Mouse (Mus musculus) kidney, embryonic 15.5 days (tissue): ENCODE measurements around the gene Csn2. TPM values are rescaled to one million over a fixed set of nuclear protein-coding genes. Genes with fewer than 3 reads are reported as not detected.

Experiments used
- ATAC-seq: fragments of 200-750 bp; cut with Nextera tagmentation; replicated peaks from 2 replicates; pipeline ENCODE4 v1.8.0; 2017; ENCODE audit warnings: moderate TSS enrichment; ENCODE audit not compliant: low FRiP score
- H3K27ac ChIP-seq: fragments of 300-500 bp; sonication (generic); 2 replicates; pipeline ENCODE4 v1.5.1; 2015; ENCODE audit warnings: mild to moderate bottlenecking, inconsistent platforms
- H3K27me3 ChIP-seq: fragments of 300-500 bp; sonication (generic); 2 replicates; pipeline ENCODE4 v1.6.1; 2015; ENCODE audit warnings: inconsistent platforms
- H3K36me3 ChIP-seq: fragments of 300-500 bp; sonication (generic); 2 replicates; pipeline ENCODE4 v1.6.1; 2015; ENCODE audit warnings: inconsistent platforms
- H3K4me1 ChIP-seq: fragments of 300-500 bp; sonication (generic); 2 replicates; pipeline ENCODE4 v1.6.1; 2015; ENCODE audit warnings: inconsistent platforms
- H3K4me2 ChIP-seq: fragments of 300-500 bp; sonication (generic); 2 replicates; pipeline ENCODE4 v1.6.1; 2015; ENCODE audit warnings: moderate library complexity, mild to moderate bottlenecking, inconsistent platforms
- H3K4me3 ChIP-seq: fragments of 300-500 bp; sonication (generic); replicated peaks from 2 replicates; pipeline ENCODE4 v1.5.1; 2015; ENCODE audit warnings: mild to moderate bottlenecking, inconsistent platforms
- H3K9ac ChIP-seq: fragments of 300-500 bp; sonication (generic); 2 replicates; pipeline ENCODE4 v1.6.1; 2015; ENCODE audit warnings: mild to moderate bottlenecking, inconsistent platforms
- H3K9me3 ChIP-seq: fragments of 300-500 bp; sonication (generic); replicated peaks from 2 replicates; pipeline ENCODE4 v1.6.1; 2016; ENCODE audit warnings: inconsistent platforms
- WGBS: fragments of 180-500 bp; shearing (Covaris S2); methylation state at CpG from one replicate; pipeline ENCODE4 v1.1.7; 2015; ENCODE audit warnings: mixed read lengths; 5-methylcytosine and 5-hydroxymethylcytosine counted together
- polyA plus RNA-seq: library from polyadenylated mRNA; unstranded; fragments of >200 nt; fragmentation: Nextera tagmentation; extraction: Ambion mirVana; gene quantifications from 2 replicates; pipeline ENCODE4 v1.2.1, GENCODE M21; 2015

Csn2 gene
- not detected in 2 replicates for polyA plus RNA-seq

GRCm38 (mm10) chr5:87699530-87699929 is at the start of gene Csn2:
Gene Csn2, minus strand, starts transcription at chr5:87699630.
- no peak within 1 kb of the TSS for H3K27ac ChIP-seq
- no peaks in the 10 kb centered on the region for H3K27me3 ChIP-seq
- no peak within 1 kb of the TSS for H3K4me2 ChIP-seq
- H3K4me1 ChIP-seq: no peaks in the 10 kb centered on the region
- no peak within 1 kb of the TSS for H3K4me3 ChIP-seq
- no peaks in the 10 kb centered on the region for H3K9me3 ChIP-seq
- WGBS: 83% methylated on average over 3 of the region's 3 CpGs
- ATAC-seq: no peak
- H3K36me3 ChIP-seq: no peaks in the 10 kb centered on the region
- no peak within 1 kb of the TSS for H3K9ac ChIP-seq

DNA sequence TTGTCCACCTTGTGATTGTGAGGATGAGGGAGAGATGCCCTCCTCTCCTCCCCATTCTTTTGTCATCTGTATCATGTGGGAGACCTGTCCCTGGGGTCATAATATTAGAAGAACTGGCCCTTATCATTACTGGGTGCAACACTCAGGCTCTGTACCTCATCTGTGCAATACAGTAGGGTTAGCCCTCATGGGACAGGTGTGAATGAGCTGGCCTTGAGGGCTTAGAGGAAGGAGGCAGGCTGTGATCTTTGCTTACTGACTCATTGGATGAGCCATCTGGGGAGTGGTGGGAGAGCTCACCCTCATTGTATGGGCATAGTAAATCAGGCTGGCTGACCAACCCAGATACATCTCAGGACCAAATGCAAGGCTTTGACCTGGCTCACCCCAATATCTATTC is 35.4 kb upstream of the Csn2 start:
- no peak overlapping the region for H3K4me2 ChIP-seq
- no peak overlapping the region for H3K4me3 ChIP-seq
- H3K36me3 ChIP-seq: no peaks in the 10 kb centered on the region
- H3K9me3 ChIP-seq: no peaks in the 10 kb centered on the region
- no peaks in the 10 kb centered on the region for H3K4me1 ChIP-seq
- H3K27me3 ChIP-seq: no peaks in the 10 kb centered on the region
- no peak for ATAC-seq
- no peak overlapping the region for H3K9ac ChIP-seq
- H3K27ac ChIP-seq: no peak overlapping the region

DNA sequence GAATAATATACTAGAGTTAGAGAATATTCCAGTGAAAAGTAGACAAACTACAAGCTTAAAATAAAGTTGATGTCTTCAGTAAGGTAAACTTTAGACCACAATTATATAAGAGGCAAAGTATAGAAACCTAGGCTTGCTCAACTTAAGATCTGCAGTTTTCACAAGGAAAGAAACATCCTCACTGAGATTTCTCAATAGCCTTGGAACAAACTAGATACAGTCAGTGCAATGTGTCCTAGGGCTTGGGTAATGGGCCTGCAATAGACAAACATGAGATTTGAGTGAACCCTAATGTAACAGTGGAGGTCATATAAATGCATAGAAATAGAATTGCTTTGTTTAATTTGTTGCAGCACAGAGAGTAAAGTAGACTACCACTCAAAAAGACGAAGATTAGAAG is 6.5 kb upstream of the Csn2 start:
- no peak for ATAC-seq

DNA sequence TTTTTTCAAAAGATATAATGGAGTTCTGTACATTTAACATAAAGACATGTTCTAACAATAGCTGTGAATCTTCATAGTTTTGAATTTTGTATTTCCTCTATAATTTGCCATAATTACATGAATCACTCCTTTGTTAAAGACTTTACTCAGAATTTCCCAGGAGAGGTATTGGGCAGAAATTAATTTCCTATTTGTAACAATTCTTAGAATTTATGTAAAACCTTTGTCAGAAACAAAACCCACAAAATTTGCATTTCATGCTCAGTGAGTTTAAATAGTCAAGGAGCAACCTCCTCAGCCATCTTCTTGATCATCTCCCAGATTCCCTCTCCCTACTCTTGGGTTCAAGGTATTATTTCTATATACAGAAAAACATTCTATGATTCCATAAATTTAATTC is 33.5 kb downstream of the Csn2 start, which contains the start of gene Csn1s1:
Gene Csn1s1 (plus strand): TSS at position 301 of the 400 bp plus-strand sequence.
- no peak within 1 kb of the TSS for H3K27ac ChIP-seq
- H3K9ac ChIP-seq: no peak within 1 kb of the TSS
- H3K4me3 ChIP-seq: no peak within 1 kb of the TSS
- no peaks in the 10 kb centered on the region for H3K9me3 ChIP-seq
- no peaks in the 10 kb centered on the region for H3K36me3 ChIP-seq
- no peaks in the 10 kb centered on the region for H3K27me3 ChIP-seq
- no peak within 1 kb of the TSS for H3K4me2 ChIP-seq
- ATAC-seq: no peak
- no peaks in the 10 kb centered on the region for H3K4me1 ChIP-seq

More for the DNA sequence above, 6.5 kb upstream of the Csn2 start:
- Histone ChIP-seq H3K4me1 (no peaks in the 10 kb centered on the region), H3K4me2 (no peak overlapping the region), H3K4me3 (no peak overlapping the region), H3K27ac (no peak overlapping the region), H3K36me3 (no peaks in the 10 kb centered on the region), H3K9ac (no peak overlapping the region), H3K9me3 (no peaks in the 10 kb centered on the region), H3K27me3 (no peaks in the 10 kb centered on the region)
- 86% methylated on average over 1 of the region's 1 CpGs for WGBS

GRCm38 (mm10) chr5:87642787-87643186 is 56.6 kb downstream of the Csn2 start:
- ATAC-seq: 0 out of 2 replicates have a peak, but pooled peaks have one; percentile 40
- H3K27me3 ChIP-seq: no peaks in the 10 kb centered on the region
- no peaks in the 10 kb centered on the region for H3K9me3 ChIP-seq
- no peak overlapping the region for H3K9ac ChIP-seq
- H3K36me3 ChIP-seq: no peaks in the 10 kb centered on the region
- no peak overlapping the region for H3K4me2 ChIP-seq
- H3K4me1 ChIP-seq: no peaks in the 10 kb centered on the region
- H3K4me3 ChIP-seq: no peak overlapping the region
- H3K27ac ChIP-seq: no peak overlapping the region

Other genes with a start within 250 kb of the Csn2 start
- gene Ugt2a2, start 217.4 kb downstream of the Csn2 start, polyA plus RNA-seq: not detected in 2 replicates
- gene Gm43638, start 212.8 kb downstream of the Csn2 start, polyA plus RNA-seq: not detected in 2 replicates
- not detected in 2 replicates for gene Ugt2a1, start 208.8 kb downstream of the Csn2 start, polyA plus RNA-seq
- 1.3 and 2.4 TPM in 2 replicates for gene Sult1b1, start 161.4 kb downstream of the Csn2 start, polyA plus RNA-seq
- gene Sult1d1, start 130.6 kb downstream of the Csn2 start, polyA plus RNA-seq: 54.9 and 59.1 TPM in 2 replicates
- gene Sult1e1, start 108.0 kb downstream of the Csn2 start, polyA plus RNA-seq: 0.42 and 0.91 TPM in 2 replicates
- gene Csn1s1, start 33.4 kb downstream of the Csn2 start, polyA plus RNA-seq: not detected in 2 replicates
- not detected in 2 replicates for gene Csn1s2a, start 74.9 kb upstream of the Csn2 start, polyA plus RNA-seq
- gene Csn1s2b, start 108.5 kb upstream of the Csn2 start, polyA plus RNA-seq: not detected in 2 replicates
- not detected in 2 replicates for gene Prr27, start 126.1 kb upstream of the Csn2 start, polyA plus RNA-seq
- not detected in 2 replicates for gene Odam, start 185.4 kb upstream of the Csn2 start, polyA plus RNA-seq
- gene Csn3, start 225.9 kb upstream of the Csn2 start, polyA plus RNA-seq: 0.42 and 0.67 TPM in 2 replicates